22 mouse cellular contexts compared by ENCODE assay signal in the genomic region with DNA sequence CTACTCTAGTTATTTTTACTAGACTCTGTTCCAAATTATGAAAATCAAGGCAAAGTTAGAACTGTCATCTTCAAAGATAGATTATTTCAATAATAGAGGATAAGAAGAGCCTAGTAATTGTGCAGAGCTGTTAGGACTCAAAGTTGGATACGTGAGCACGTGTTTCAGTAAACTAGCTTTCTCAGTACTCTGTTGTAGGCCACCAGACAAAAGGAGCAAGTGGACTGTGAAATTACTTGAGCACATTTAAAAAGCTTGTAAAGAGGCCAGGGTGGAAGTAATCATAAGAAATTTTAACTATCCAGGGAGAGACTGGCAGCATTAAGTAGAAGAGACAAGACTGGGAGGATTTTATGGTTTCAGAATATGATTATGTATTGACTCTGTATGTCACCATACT.
DNase-seq lines count a peak whose midpoint lies in the region; ATAC-seq and TF ChIP-seq lines count a peak whose summit lies in the region.
"Had no signal": no experiment of that assay in that cellular context is flagged by ENCODE, and none has a peak within 500 bp of the region (broad histone marks: within the 10 kb centered on the region; RNA-seq: fewer than 3 reads in every experiment).

No protein-coding gene starts in this region.

- DNase-seq in forebrain, embryonic 11.5 days (ENCODE audit: low spot score), result no peak
- no peak for DNase-seq in forebrain, postnatal 0 days
- DNase-seq in Muller cell, postnatal 12 days (ENCODE audit: inconsistent ontology term), result peak; percentile 50
- peak; percentile 47 for DNase-seq in retina, embryonic 14.5 days (ENCODE audit: low spot score)
- no peak for DNase-seq in lung, adult 2 months
- no peak for DNase-seq in liver, embryonic 11.5 days (ENCODE audit: low spot score)
- DNase-seq: adrenal gland, adult 2 months; adrenal gland, postnatal 10 days; adrenal gland, postnatal 25 days; B cell, adult 2 months; cerebellum, adult 11-12 months; cerebellum, adult 2 months; cerebellum, adult 9-10 months; cerebellum, postnatal 10 days; cerebellum, postnatal 25 days had no signal

- H3K9me3 ChIP-seq in forebrain, embryonic 11.5 days (ENCODE audit: control insufficient read depth, low read length), result no peaks in the 10 kb centered on the region
- no peaks in the 10 kb centered on the region for H3K9me3 ChIP-seq in forebrain, postnatal 0 days (ENCODE audit: low read length)
- no peaks in the 10 kb centered on the region for H3K9me3 ChIP-seq in liver, embryonic 11.5 days (ENCODE audit: control insufficient read depth, low read length)
- H3K9me3 ChIP-seq: embryonic facial prominence, embryonic 10.5 days; embryonic facial prominence, embryonic 12.5 days; forebrain, embryonic 13.5 days; G1E had no signal

- H3K4me1 ChIP-seq in forebrain, embryonic 11.5 days (replicated peaks; ENCODE audit: control insufficient read depth, insufficient read depth, low read length), result no peaks in the 10 kb centered on the region
- H3K4me1 ChIP-seq in forebrain, postnatal 0 days (ENCODE audit: insufficient read depth), result no peaks in the 10 kb centered on the region
- no peaks in the 10 kb centered on the region for H3K4me1 ChIP-seq in lung, adult 2 months (ENCODE audit: control insufficient read depth, insufficient read depth, low read length)
- no peaks in the 10 kb centered on the region for H3K4me1 ChIP-seq in liver, embryonic 11.5 days (replicated peaks; ENCODE audit: control insufficient read depth, insufficient read depth, low read length)
- H3K4me1 ChIP-seq: embryonic facial prominence, embryonic 10.5 days; embryonic facial prominence, embryonic 12.5 days; forebrain, embryonic 13.5 days had no signal

- H3K4me2 ChIP-seq in forebrain, embryonic 11.5 days (ENCODE audit: low read depth, low read length, severe bottlenecking), result no peak overlapping the region
- H3K4me2 ChIP-seq in forebrain, postnatal 0 days (ENCODE audit: low read depth), result no peak overlapping the region
- H3K4me2 ChIP-seq in liver, embryonic 11.5 days, result no peak overlapping the region
- H3K4me2 ChIP-seq: embryonic facial prominence, embryonic 12.5 days; forebrain, embryonic 13.5 days had no signal

- TF ChIP-seq CTCF in forebrain, postnatal 0 days (IDR thresholded peaks at IDR 0.05; ENCODE audit: low read depth), result no peak
- no peak for TF ChIP-seq CTCF in lung, adult 2 months (IDR thresholded peaks at IDR 0.05; ENCODE audit: insufficient read depth, low read length)

- H3K36me3 ChIP-seq in forebrain, embryonic 11.5 days (ENCODE audit: control insufficient read depth, insufficient read depth, low read length), result no peaks in the 10 kb centered on the region
- H3K36me3 ChIP-seq in forebrain, postnatal 0 days (ENCODE audit: insufficient read depth), result no peaks in the 10 kb centered on the region
- H3K36me3 ChIP-seq in liver, embryonic 11.5 days (ENCODE audit: control insufficient read depth, insufficient read depth, low read length), result no peaks in the 10 kb centered on the region
- H3K36me3 ChIP-seq: embryonic facial prominence, embryonic 10.5 days; embryonic facial prominence, embryonic 12.5 days; G1E had no signal

- H3K4me3 ChIP-seq in forebrain, embryonic 11.5 days (ENCODE audit: low read depth, low read length), result no peak overlapping the region
- H3K4me3 ChIP-seq in forebrain, postnatal 0 days (ENCODE audit: low read depth, low read length), result no peak overlapping the region
- H3K4me3 ChIP-seq in lung, adult 2 months (replicated peaks; ENCODE audit: extremely low read depth, low read depth, low read length), result no peak overlapping the region
- no peak overlapping the region for H3K4me3 ChIP-seq in liver, embryonic 11.5 days (ENCODE audit: low read depth, low read length)
- H3K4me3 ChIP-seq: embryonic facial prominence, embryonic 10.5 days; embryonic facial prominence, embryonic 12.5 days; forebrain, embryonic 13.5 days had no signal

- H3K9ac ChIP-seq in forebrain, embryonic 11.5 days (ENCODE audit: low read length), result no peak overlapping the region
- H3K9ac ChIP-seq in forebrain, postnatal 0 days, result no peak overlapping the region
- H3K9ac ChIP-seq in liver, embryonic 11.5 days (ENCODE audit: low read depth, low read length), result no peak overlapping the region
- H3K9ac ChIP-seq: embryonic facial prominence, embryonic 12.5 days; forebrain, embryonic 13.5 days had no signal

- no peak for TF ChIP-seq POLR2A in lung, adult 2 months (IDR thresholded peaks at IDR 0.05; ENCODE audit: borderline replicate concordance, extremely low read depth, low read depth, low read length)

- H3K27ac ChIP-seq in forebrain, embryonic 11.5 days (ENCODE audit: low read depth, low read length), result no peak overlapping the region
- no peak overlapping the region for H3K27ac ChIP-seq in forebrain, postnatal 0 days (ENCODE audit: low read depth, low read length)
- no peak overlapping the region for H3K27ac ChIP-seq in liver, embryonic 11.5 days (ENCODE audit: low read depth, low read length)
- H3K27ac ChIP-seq: embryonic facial prominence, embryonic 10.5 days; embryonic facial prominence, embryonic 12.5 days; forebrain, embryonic 13.5 days had no signal

- no peaks in the 10 kb centered on the region for H3K27me3 ChIP-seq in forebrain, embryonic 11.5 days (ENCODE audit: control insufficient read depth, insufficient read depth, low read length)
- H3K27me3 ChIP-seq in forebrain, postnatal 0 days (ENCODE audit: insufficient read depth, low read length), result no peaks in the 10 kb centered on the region
- no peaks in the 10 kb centered on the region for H3K27me3 ChIP-seq in liver, embryonic 11.5 days (replicated peaks; ENCODE audit: control insufficient read depth, insufficient read depth, low read length)
- H3K27me3 ChIP-seq: CH12.LX; embryonic facial prominence, embryonic 12.5 days; forebrain, embryonic 13.5 days had no signal

- ATAC-seq in forebrain, embryonic 11.5 days (replicated peaks; ENCODE audit: low FRiP score), result peak; percentile 61; the same call in 1 of the 2 replicates
- no peak for ATAC-seq in forebrain, postnatal 0 days
- no peak for ATAC-seq in liver, embryonic 11.5 days (replicated peaks; ENCODE audit: low FRiP score)
- ATAC-seq: CD4-positive, CD25-positive, alpha-beta regulatory T cell, adult 4 months; forebrain, embryonic 13.5 days; forebrain, embryonic 16.5 days had no signal

- WGBS in forebrain, embryonic 11.5 days, result 54% methylated on average over 2 of the region's 2 CpGs
- 54% methylated on average over 2 of the region's 2 CpGs for WGBS in forebrain, postnatal 0 days
- 83% methylated on average over 2 of the region's 2 CpGs for WGBS in lung, adult 2 months
- WGBS in liver, embryonic 11.5 days, result 83% methylated on average over 2 of the region's 2 CpGs

Comparison
In these comparisons a context has a peak if more than half of its experiments do, and no peak if none do; other contexts are left out.
1. DNase-seq: peak in Muller cell, postnatal 12 days (single experiment) and retina, embryonic 14.5 days (single experiment); none in forebrain, embryonic 11.5 days (single experiment), forebrain, postnatal 0 days (single experiment), lung, adult 2 months (single experiment) and liver, embryonic 11.5 days (single experiment).